Mouse (Mus musculus): ENCODE data around the gene Fam174b. TPM values are rescaled to one million over a fixed set of nuclear protein-coding genes. Genes with fewer than 3 reads are reported as not detected.
A peak's percentile ranks its signal among the peaks of the same experiment; 100 is the strongest.

Fam174b gene
- 23.4 and 26.7 TPM in 2 replicates for polyA plus RNA-seq (2016; fragmentation: Nextera tagmentation; extraction: Ambion mirVana)

DNA sequence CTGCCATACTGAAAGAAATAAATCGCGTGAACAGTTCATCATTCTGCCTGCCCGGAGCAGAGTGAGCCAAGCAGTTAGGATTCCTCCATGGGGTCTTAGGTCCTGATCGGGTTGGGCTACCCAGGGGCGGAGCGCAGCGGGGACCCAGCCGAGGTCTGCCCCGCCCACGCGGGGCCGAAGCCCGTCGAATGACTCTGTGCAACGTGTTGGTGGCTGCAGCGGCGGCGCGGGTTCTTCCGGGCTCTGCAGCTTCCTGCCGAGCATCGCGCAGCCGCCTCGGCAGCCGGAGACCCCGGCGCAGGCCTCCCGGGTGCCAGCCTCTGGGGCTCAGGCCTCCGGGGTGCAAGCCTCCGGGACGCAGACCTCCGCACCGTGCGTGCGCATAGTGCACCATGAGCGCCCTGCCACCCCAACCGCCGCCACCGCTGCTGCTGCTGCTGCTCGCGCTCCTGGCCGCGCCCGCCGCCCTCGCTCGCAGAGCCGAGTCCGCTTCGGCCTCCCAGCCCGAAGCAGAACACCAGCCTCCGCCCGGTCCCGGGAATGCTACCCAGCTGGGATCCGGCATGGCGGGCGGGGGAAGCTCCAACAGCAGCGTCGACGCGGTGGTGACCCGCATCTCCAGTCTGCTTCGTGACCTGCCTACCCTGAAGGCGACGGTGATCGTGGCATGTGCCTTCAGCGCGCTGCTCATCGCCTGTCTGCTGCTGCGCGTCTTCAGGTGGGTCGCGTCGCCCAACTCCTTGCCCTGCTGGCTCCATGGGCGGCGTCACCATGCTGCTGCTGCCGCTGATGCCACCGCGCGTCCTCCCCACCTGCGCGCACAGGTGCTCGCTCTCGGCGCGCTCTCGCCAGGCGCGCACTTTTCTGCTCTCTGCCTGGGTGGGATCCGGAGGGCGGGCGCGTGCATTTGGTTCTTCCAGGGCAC lies at the start of gene Fam174b:
Fam174b (plus strand) TSS at position 192 of the 925 bp plus-strand sequence.
- peak; percentile 84 for ATAC-seq (ENCODE audit: low FRiP score)
- Histone ChIP-seq H3K4me1 (peaks cover 12% of the 10 kb centered on the region), H3K9me3 (no peaks in the 10 kb centered on the region), H3K27ac (peak within 1 kb of the TSS; percentile 57; the same call in 1 of the 2 replicates), H3K9ac (peak within 1 kb of the TSS; percentile 63), H3K4me3 (replicated peaks) (peak within 1 kb of the TSS; percentile 61), H3K4me2 (peak within 1 kb of the TSS; percentile 96), H3K36me3 (replicated peaks) (no peaks in the 10 kb centered on the region), H3K27me3 (peaks cover 50% of the 10 kb centered on the region)
- WGBS, result under 1% methylated on average over 93 of the region's 94 CpGs

DNA sequence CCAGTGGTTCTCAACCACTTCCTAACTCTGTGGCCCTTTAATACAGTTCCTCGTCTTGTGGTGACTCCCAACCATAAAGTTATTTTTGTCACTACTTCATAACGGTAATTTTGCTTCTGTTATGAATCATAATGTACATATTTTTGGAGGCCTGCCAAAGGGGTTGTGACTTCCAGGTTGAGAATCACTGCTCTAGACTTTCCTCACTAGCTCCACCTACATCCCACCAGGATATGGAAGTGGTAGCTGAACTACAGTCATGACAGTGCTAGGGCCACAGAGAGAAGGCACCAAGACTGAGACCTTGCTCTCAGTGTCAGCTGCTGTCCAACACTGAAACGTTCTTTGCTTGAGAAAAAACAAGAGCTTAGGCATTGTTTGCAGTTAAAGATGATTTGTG lies 43.0 kb upstream of the Fam174b start:
- no peaks in the 10 kb centered on the region for H3K9me3 ChIP-seq
- 90% methylated on average over 3 of the region's 3 CpGs for WGBS
- H3K27ac ChIP-seq, result no peak overlapping the region
- H3K4me1 ChIP-seq, result no peaks in the 10 kb centered on the region
- no peak for ATAC-seq (ENCODE audit: low FRiP score)
- H3K4me3 ChIP-seq (replicated peaks), result no peak overlapping the region
- no peaks in the 10 kb centered on the region for H3K27me3 ChIP-seq
- H3K9ac ChIP-seq, result no peak overlapping the region
- H3K4me2 ChIP-seq, result no peak overlapping the region
- no peaks in the 10 kb centered on the region for H3K36me3 ChIP-seq (replicated peaks)

DNA sequence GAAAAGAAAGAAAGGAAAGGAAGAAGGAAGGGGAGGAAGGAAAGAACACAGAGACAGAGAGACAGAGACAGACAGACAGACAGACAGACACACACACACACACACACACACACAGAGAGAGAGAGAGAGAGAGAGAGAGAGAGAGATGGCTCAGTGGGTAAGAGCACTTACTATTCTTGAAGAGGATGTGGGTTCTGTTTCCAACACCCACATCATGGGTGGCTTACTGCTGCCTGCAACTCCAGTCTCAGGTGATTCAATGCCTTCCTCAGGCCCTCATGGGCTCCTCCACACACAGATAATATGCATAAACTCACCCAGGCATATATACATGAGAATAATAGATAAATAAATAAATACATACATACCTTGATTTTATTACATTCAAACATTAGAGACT lies 35.8 kb upstream of the Fam174b start:
- Histone ChIP-seq H3K4me2 (no peak overlapping the region), H3K27ac (no peak overlapping the region), H3K4me3 (replicated peaks) (no peak overlapping the region), H3K27me3 (no peaks in the 10 kb centered on the region), H3K4me1 (no peaks in the 10 kb centered on the region), H3K9me3 (no peaks in the 10 kb centered on the region), H3K36me3 (replicated peaks) (no peaks in the 10 kb centered on the region), H3K9ac (no peak overlapping the region)
- no peak for ATAC-seq (ENCODE audit: low FRiP score)

DNA sequence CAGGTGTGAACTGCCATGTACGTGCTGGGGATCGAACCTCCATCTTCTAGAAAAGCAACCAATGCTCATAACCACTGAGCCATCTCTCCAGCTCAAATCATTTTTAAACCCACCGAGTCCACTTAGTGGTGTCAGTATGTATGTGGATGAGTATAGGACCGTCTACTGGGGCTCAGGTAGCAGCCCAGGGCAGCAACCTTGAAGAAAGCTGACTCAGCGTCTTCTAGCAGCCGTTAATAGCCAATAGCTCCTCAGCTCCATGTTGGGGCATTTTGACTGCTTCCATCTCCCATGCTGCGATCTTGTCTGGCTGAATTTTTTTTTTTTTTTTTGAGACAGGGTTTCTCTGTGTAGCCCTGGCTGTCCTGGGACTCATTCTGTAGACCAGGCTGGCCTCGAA lies 26.6 kb upstream of the Fam174b start:
- Histone ChIP-seq H3K4me3 (replicated peaks) (no peak overlapping the region), H3K36me3 (replicated peaks) (no peaks in the 10 kb centered on the region), H3K9ac (no peak overlapping the region), H3K27me3 (no peaks in the 10 kb centered on the region), H3K27ac (no peak overlapping the region), H3K9me3 (no peaks in the 10 kb centered on the region), H3K4me2 (no peak overlapping the region), H3K4me1 (peaks cover 12% of the 10 kb centered on the region; the same call in 1 of the 2 replicates)
- no peak for ATAC-seq (ENCODE audit: low FRiP score)
- WGBS, result 94% methylated on average over 8 of the region's 8 CpGs

DNA sequence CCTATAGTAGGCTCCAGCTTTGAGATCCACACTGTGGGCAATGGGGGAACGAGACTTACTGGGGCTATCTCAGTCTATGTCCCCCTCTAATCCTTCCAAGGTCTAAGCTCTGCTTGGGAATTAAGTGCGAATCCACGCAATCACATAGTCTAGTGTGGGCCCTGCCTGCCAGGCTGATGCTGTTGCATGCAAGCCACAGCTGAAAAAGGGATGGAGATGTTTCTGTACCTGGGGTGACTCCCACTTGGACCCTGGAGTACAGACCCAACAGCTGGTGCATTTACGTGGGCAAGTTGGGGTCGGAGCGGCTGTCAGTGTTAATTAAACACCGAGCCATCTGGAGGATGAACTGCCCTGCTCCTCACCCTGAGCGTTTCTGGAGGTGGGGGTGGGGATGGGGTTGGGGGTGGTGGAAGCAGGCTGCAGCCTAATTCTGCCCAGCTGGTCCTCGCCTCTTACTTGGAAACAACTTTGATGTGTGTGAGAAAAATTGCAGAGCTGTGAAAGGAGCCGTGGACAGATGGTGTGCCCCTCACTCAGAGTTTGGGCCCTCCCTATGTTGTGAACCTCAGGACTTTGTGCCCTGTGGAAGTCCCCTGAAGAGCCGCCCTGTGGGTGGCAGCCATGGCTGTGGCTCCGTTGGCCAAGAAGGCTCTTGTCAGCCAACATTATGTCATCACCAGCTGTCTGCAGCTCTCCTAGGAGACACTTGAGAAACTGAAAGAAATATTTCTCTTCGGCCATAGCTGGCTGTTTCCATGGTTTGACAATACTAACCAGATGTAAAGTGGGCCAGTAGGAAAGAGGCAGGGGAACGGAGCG lies 24.0 kb upstream of the Fam174b start:
- no peak overlapping the region for H3K9ac ChIP-seq
- no peaks in the 10 kb centered on the region for H3K27me3 ChIP-seq
- peak; percentile 60; the same call in 1 of the 2 replicates for ATAC-seq (ENCODE audit: low FRiP score)
- 67% methylated on average over 15 of the region's 15 CpGs for WGBS
- H3K4me1 ChIP-seq, result peaks cover 12% of the 10 kb centered on the region; the same call in 1 of the 2 replicates
- no peak overlapping the region for H3K4me3 ChIP-seq (replicated peaks)
- no peaks in the 10 kb centered on the region for H3K36me3 ChIP-seq (replicated peaks)
- no peaks in the 10 kb centered on the region for H3K9me3 ChIP-seq
- no peak overlapping the region for H3K4me2 ChIP-seq
- no peak overlapping the region for H3K27ac ChIP-seq

DNA sequence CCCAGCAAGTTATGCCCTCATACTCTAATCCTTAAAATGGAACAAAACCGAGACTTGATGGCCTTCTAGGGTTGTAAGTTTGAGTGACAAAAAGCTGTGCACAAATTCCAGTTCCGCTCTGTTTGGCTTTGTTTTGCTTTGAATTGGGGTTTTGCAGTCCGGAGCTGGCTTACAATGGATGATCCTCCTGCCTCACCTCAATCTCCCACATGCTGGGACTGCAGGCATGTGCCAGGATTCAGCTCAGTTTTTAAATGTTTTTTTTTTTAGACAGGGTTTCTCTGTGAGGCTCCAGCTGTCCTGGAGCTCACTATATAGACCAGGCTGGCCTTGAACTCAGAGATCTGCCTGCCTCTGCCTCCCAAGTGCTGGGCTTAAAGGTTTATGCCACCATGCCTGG lies 23.3 kb upstream of the Fam174b start:
- Histone ChIP-seq H3K4me2 (no peak overlapping the region), H3K27me3 (no peaks in the 10 kb centered on the region), H3K27ac (no peak overlapping the region), H3K4me3 (replicated peaks) (no peak overlapping the region), H3K9me3 (no peaks in the 10 kb centered on the region), H3K9ac (no peak overlapping the region), H3K36me3 (replicated peaks) (no peaks in the 10 kb centered on the region), H3K4me1 (peaks cover 12% of the 10 kb centered on the region; the same call in 1 of the 2 replicates)
- WGBS, result 58% methylated on average over 3 of the region's 3 CpGs
- ATAC-seq (ENCODE audit: low FRiP score), result no peak

DNA sequence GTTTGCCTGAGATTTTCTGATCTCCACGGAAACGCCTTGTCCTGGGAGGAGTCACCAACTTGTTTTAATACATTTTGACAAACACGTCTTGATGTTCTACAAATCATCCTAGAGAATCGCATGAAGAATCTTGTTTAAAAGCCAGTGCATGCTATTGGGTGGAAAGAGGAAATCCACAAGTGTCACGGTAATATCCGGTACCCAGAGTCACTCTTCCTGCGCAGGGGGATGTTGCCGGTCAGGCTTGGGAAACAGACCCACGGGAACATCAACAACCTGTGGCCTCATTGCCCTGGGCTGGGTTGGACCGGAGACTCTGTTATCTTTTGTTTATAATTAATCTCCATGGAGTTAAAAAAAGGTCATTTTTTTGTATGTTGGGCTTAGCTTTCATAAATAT lies 22.1 kb upstream of the Fam174b start:
- Histone ChIP-seq H3K27ac (no peak overlapping the region), H3K4me3 (replicated peaks) (no peak overlapping the region), H3K36me3 (replicated peaks) (no peaks in the 10 kb centered on the region), H3K9me3 (no peaks in the 10 kb centered on the region), H3K27me3 (0 out of 2 replicates have a peak, but pooled peaks cover 4% of the 10 kb centered on the region), H3K4me2 (no peak overlapping the region), H3K9ac (no peak overlapping the region), H3K4me1 (peaks cover 12% of the 10 kb centered on the region; the same call in 1 of the 2 replicates)
- no peak for ATAC-seq (ENCODE audit: low FRiP score)
- 87% methylated on average over 10 of the region's 10 CpGs for WGBS

DNA sequence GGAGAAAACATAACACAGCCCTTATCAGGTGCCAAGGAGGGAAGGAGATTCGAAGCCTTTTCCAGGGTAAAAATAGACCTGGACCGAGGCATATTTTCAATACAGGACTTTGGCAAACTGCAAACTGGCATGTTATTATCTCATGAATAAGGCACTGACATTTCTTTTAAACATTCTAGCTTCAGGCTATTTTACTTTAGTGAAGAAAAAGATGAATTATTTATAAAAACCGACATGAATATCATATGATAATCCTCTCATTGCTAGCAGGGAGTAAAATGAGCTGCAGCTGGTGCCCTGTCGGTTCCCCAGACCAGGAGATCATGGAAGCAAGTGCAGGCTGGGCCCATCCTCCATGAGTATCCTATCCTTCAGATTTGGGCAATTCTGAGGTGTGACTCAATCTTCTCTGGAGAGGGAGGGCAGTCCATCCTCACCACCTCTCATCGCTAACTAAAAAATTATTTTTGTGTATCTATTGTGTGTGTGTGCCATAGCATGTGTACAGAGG lies 21.6 kb upstream of the Fam174b start:
- Histone ChIP-seq H3K27me3 (0 out of 2 replicates have a peak, but pooled peaks cover 4% of the 10 kb centered on the region), H3K9ac (no peak overlapping the region), H3K4me2 (no peak overlapping the region), H3K4me3 (replicated peaks) (no peak overlapping the region), H3K9me3 (no peaks in the 10 kb centered on the region), H3K27ac (no peak overlapping the region), H3K4me1 (peaks cover 12% of the 10 kb centered on the region; the same call in 1 of the 2 replicates), H3K36me3 (replicated peaks) (no peaks in the 10 kb centered on the region)
- WGBS, result 74% methylated on average over 5 of the region's 5 CpGs
- ATAC-seq (ENCODE audit: low FRiP score), result no peak

DNA sequence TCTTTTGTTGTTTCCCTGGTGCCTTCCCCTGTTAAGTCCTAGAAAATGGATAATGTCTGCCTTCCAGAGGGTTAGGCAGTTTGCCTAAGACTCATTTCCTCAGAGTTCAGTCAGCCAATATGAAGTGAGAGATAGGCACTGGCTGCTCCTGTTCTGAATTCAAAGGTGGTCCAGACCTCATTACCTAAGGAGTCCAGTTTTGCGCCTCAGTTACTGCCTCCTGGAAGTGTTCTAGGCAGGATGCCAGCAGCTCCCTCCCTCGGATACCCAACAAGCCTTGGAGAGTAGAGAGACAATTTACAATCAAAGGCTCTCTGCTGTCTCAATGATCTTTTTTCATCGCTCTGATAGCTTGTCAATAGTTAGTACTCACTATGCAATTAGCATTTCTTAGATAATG lies 19.1 kb upstream of the Fam174b start:
- Histone ChIP-seq H3K27ac (no peak overlapping the region), H3K4me3 (replicated peaks) (no peak overlapping the region), H3K9me3 (no peaks in the 10 kb centered on the region), H3K36me3 (replicated peaks) (no peaks in the 10 kb centered on the region), H3K27me3 (0 out of 2 replicates have a peak, but pooled peaks cover 4% of the 10 kb centered on the region), H3K9ac (no peak overlapping the region), H3K4me2 (no peak overlapping the region), H3K4me1 (peaks cover 9% of the 10 kb centered on the region; the same call in 1 of the 2 replicates)
- ATAC-seq (ENCODE audit: low FRiP score), result no peak
- WGBS, result 52% methylated on average over 3 of the region's 3 CpGs

DNA sequence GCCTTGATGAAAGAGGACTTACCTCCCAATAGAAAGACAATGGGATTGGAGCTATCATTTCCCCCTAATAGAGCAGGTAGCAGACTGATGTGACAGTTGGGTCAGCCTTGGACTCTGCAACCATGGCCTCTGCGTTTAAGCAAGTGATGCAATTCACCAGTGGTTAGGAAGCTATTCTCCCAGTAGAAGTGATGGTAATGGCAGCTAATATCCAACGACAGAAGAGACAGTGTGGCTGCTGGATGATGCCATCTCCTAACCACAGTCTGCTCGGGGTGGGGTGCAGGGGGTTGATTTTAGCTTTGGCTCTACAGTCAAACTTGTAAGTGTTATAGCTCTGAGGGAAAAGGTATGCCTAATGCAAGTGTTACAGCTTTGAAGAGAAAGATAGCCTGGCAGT lies 18.3 kb upstream of the Fam174b start:
- Histone ChIP-seq H3K9ac (no peak overlapping the region), H3K4me1 (peaks cover 5% of the 10 kb centered on the region; the same call in 1 of the 2 replicates), H3K4me3 (replicated peaks) (no peak overlapping the region), H3K4me2 (no peak overlapping the region), H3K36me3 (replicated peaks) (no peaks in the 10 kb centered on the region), H3K27me3 (0 out of 2 replicates have a peak, but pooled peaks cover 4% of the 10 kb centered on the region), H3K9me3 (no peaks in the 10 kb centered on the region), H3K27ac (no peak overlapping the region)
- WGBS, result 76% methylated on average over 3 of the region's 3 CpGs
- ATAC-seq (ENCODE audit: low FRiP score), result no peak

DNA sequence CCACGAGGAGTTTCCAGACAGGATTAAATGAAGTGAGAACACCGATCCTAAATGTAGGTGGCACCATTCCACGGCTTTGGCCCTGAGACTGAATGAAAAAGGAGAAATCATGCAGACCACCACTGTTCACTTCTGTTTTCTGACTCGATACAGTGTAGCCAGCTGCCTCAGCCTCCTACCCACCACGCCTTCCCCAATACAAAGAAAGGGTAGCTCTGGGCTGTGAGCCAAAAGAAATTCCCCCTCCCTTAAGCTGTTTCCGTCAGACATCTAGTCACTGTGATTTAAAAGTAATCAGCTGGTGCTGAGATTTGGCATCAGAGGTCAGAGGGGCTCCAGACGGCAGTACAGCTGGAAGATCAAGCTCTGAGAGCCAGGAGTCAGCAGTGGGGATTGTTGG lies 10.2 kb upstream of the Fam174b start:
- H3K9ac ChIP-seq, result no peak overlapping the region
- H3K9me3 ChIP-seq, result 0 out of 2 replicates have a peak, but pooled peaks cover 6% of the 10 kb centered on the region
- WGBS, result 49% methylated on average over 7 of the region's 7 CpGs
- 0 out of 2 replicates have a peak, but pooled peaks have one; percentile 33 for ATAC-seq (ENCODE audit: low FRiP score)
- H3K4me1 ChIP-seq, result no peaks in the 10 kb centered on the region
- H3K27ac ChIP-seq, result no peak overlapping the region
- no peak overlapping the region for H3K4me3 ChIP-seq (replicated peaks)
- no peaks in the 10 kb centered on the region for H3K36me3 ChIP-seq (replicated peaks)
- H3K27me3 ChIP-seq, result no peaks in the 10 kb centered on the region
- no peak overlapping the region for H3K4me2 ChIP-seq

Measured in forebrain, embryonic 12.5 days (tissue).